Mouse (Mus musculus) NIH3T3 (cell line): ENCODE data around the gene Zkscan7.

ENCODE experiments used
- DNase-seq: peaks from one replicate; pipeline ENCODE4 v3.0.0-alpha.2; 2012; ENCODE audit warnings: low read depth

Zkscan7 gene

DNA sequence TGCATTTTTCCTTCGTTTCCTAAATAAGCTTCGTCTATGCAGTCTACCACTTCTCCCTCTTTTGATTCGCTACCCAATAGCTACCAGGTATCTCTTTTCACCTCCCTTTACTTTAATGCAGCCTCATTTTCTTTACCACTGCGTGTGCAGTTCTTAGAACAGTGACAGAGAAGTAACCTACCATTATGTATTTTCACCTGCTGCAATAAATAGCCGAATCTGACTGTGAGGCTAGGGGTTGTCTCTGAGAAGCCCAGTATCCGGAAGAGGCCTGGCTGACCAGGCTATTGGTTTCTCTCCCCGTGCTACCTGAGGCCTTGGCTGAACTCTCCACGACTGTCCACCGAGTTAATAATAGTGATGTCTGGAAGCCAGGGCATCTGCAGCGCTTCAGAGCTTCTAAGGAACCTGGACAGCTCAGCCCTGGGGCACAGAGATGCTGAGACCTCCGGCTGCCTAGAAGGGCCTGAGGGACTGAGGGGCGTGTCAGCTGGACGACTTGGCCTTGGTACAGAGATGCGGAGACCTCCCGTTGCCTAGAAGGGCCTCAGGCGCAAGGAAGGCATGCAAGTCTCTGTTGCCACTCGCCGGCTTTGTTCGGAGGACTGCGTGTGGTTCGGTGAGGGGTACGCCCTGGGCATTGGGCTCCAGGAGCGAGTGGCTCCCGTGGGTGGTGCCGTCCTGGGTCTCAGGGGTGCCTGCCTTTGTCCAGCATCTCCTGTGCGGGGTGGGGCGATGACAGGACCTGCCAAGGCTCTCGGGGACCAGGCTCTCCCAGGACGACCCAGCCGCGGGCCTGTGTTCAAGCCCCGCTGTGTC is 17.4 kb downstream of the Zkscan7 start:
- no peak for DNase-seq

- no peak for DNase-seq
Observed at GRCm38 (mm10) chr9:122922436-122922835, 37.0 kb downstream of the Zkscan7 start.

- no peak for DNase-seq
Observed at GRCm38 (mm10) chr9:122922936-122923381, 37.5 kb downstream of the Zkscan7 start, which contains the start of gene Zfp105. Zfp105 (plus strand) TSS chr9:122923072.

DNA sequence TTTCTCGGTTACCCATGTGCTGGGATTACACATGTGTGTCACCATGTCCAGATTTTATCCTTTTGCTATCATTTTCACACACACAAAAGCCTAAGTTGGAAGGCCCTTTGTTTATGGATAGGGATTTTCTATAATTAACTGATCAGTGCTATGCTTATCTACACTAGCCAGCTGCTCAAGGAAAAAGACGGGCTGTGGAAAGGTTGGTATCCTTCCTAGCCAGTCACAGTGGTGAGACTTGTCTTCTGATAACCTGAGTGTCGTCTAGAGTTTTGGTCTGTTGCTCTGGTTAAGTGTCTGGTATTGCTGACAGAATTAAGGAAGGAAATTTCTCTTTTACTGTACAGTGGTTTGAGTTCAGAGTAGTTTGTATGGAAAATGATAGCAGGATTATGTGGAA is 43.4 kb downstream of the Zkscan7 start:
- DNase-seq, result no peak
